Mouse (Mus musculus): ENCODE measurements around the gene Srr.

DNA sequence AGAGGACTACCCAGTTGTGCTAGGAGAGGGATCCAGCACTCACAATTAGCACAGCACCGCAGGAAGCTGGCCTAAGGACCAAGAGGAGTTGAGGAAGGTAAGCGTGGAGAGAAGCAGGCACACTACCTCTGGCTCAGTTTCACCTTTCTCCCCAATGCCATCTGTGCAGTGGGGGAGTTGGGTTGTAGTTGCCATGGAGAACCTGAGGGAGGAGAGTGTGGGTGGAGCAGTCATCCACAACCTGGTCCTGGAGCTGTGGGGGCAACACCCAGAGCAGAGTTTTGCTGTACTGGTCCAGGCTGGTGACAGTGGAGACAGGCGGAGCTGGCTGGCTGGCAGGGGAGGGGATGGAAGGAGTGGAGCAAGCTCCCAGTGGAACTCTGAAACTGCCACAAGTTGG lies 51.1 kb downstream of the Srr start:
- TF ChIP-seq CTCF (IDR thresholded peaks at IDR 0.05; ENCODE audit: control insufficient read depth, insufficient read depth, insufficient read length) (no peak), MAX (IDR thresholded peaks at IDR 0.05) (no peak), USF1 (IDR thresholded peaks at IDR 0.05; ENCODE audit: low read depth) (no peak), MYOG (IDR thresholded peaks at IDR 0.05; ENCODE audit: control insufficient read depth, extremely low read depth, insufficient read length) (no peak), MYOD1 (IDR thresholded peaks at IDR 0.05; ENCODE audit: control insufficient read depth, insufficient read length, low read depth) (no peak)

Measured in C2C12 (cell line).